Mouse (Mus musculus) midbrain, postnatal 0 days (tissue): Measurements from ENCODE around the gene Tbcb. TPM values are rescaled to one million over a fixed set of nuclear protein-coding genes. Genes with fewer than 3 reads are reported as not detected.

ENCODE experiments used
- ATAC-seq: fragments of 200-750 bp; cut with Nextera tagmentation; 2 replicates; pipeline ENCODE4 v1.8.0; 2017; ENCODE audit warnings: moderate number of reproducible peaks, mild to moderate bottlenecking, moderate TSS enrichment, moderate library complexity; ENCODE audit not compliant: low FRiP score
- DNase-seq: peaks from one replicate; pipeline ENCODE4 v3.0.0-alpha.2; 2015; ENCODE audit warnings: low spot score
- H3K27ac ChIP-seq: fragments of 300-500 bp; sonication (generic); 2 replicates; pipeline ENCODE4 v1.5.1; 2014; ENCODE audit warnings: low read depth, mild to moderate bottlenecking, low read length, mixed read lengths
- H3K27me3 ChIP-seq: fragments of 300-500 bp; sonication (generic); 2 replicates; pipeline ENCODE4 v1.6.1; 2014; ENCODE audit warnings: low read length, control low read depth, mixed read lengths; ENCODE audit not compliant: insufficient read depth
- H3K36me3 ChIP-seq: fragments of 300-500 bp; sonication (generic); 2 replicates; pipeline ENCODE4 v1.6.1; 2014; ENCODE audit warnings: low read length, control low read depth, mixed read lengths; ENCODE audit not compliant: insufficient read depth
- H3K4me1 ChIP-seq: fragments of 300-500 bp; sonication (generic); 2 replicates; pipeline ENCODE4 v1.6.1; 2014; ENCODE audit warnings: mild to moderate bottlenecking, control low read depth, antibody characterized with exemption, low read length, mixed read lengths; ENCODE audit not compliant: insufficient read depth
- H3K4me2 ChIP-seq: fragments of 300-500 bp; sonication (generic); 2 replicates; pipeline ENCODE4 v1.6.1; 2014; ENCODE audit warnings: low read depth, mild to moderate bottlenecking, low read length, mixed read lengths; ENCODE audit not compliant: poor library complexity, severe bottlenecking
- H3K4me3 ChIP-seq: fragments of 300-500 bp; sonication (generic); 2 replicates; pipeline ENCODE4 v1.5.1; 2014; ENCODE audit warnings: low read depth, mild to moderate bottlenecking, low read length, moderate library complexity
- H3K9ac ChIP-seq: fragments of 300-500 bp; sonication (generic); replicated peaks from 2 replicates; pipeline ENCODE4 v1.6.1; 2014; ENCODE audit warnings: mild to moderate bottlenecking, low read length, moderate library complexity, mixed read lengths; ENCODE audit not compliant: poor library complexity, severe bottlenecking
- H3K9me3 ChIP-seq: fragments of 300-500 bp; sonication (generic); 2 replicates; pipeline ENCODE4 v1.6.1; 2016; ENCODE audit warnings: low read length, control low read depth
- CTCF ChIP-seq: IDR thresholded peaks from 2 replicates; pipeline ENCODE4 v1.5.1; 2016; ENCODE audit warnings: antibody characterized with exemption, mild to moderate bottlenecking
- WGBS: fragments of 180-500 bp; shearing (Covaris S2); extraction: QIAGEN DNeasy Blood & Tissue Kit; methylation state at CpG from one replicate; pipeline ENCODE4 v1.1.7; 2014; 5-methylcytosine and 5-hydroxymethylcytosine counted together
- polyA plus RNA-seq: library from polyadenylated mRNA; unstranded; fragments of >200 nt; fragmentation: Nextera tagmentation; extraction: Ambion mirVana; gene quantifications from 2 replicates; pipeline ENCODE4 v1.2.1, GENCODE M21; 2015
- total RNA-seq: library from RNA; depleted of rRNA; stranded (reverse); fragments of >200 nt; gene quantifications from 2 replicates; pipeline ENCODE4 v1.2.3, GENCODE M21; 2014

The Tbcb gene
- total and polyA plus RNA-seq, 2 experiments from 2014 or later = 127 to 483 TPM

DNA sequence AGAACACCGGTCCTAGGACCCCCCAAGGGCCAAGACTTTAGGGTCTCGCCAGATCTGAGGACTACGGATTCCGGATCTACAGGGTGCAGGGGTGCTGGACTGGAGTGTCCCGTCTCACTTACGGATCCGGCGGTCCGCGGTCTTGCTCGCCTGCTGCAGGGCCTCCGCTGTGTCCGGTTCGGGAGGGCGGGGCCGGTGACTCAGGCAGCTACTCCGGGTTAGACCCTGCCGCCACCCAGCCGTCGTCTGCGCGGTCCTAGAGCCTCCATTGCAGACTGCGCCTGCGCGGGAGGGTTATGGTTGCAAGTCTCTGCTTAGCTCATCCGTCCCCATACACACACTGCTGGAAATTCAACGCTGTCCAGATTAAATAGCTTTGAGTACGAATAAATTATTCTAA lies 37.2 kb downstream of the Tbcb start:
- peak overlapping the region; percentile 75 for H3K4me3 ChIP-seq
- no peaks in the 10 kb centered on the region for H3K27me3 ChIP-seq
- H3K9me3 ChIP-seq = no peaks in the 10 kb centered on the region
- peak overlapping the region; percentile 77 for H3K27ac ChIP-seq
- peak; percentile 92 for ATAC-seq
- under 1% methylated on average over 28 of the region's 28 CpGs for WGBS
- peak; percentile 97 for DNase-seq
- H3K4me1 ChIP-seq = peaks cover 6% of the 10 kb centered on the region; the same call in 1 of the 2 replicates
- no peak for TF ChIP-seq CTCF
- peak overlapping the region; percentile 79 for H3K9ac ChIP-seq
- peak overlapping the region; percentile 53 for H3K4me2 ChIP-seq
- peaks cover 13% of the 10 kb centered on the region for H3K36me3 ChIP-seq

- Histone ChIP-seq H3K36me3 (peaks cover 15% of the 10 kb centered on the region), H3K9me3 (no peaks in the 10 kb centered on the region), H3K4me1 (peaks cover 6% of the 10 kb centered on the region; the same call in 1 of the 2 replicates), H3K4me3 (peak overlapping the region; percentile 75), H3K27ac (peak overlapping the region; percentile 77), H3K4me2 (peak overlapping the region; percentile 53), H3K27me3 (no peaks in the 10 kb centered on the region), H3K9ac (peak overlapping the region; percentile 79)
- under 1% methylated on average over 26 of the region's 26 CpGs for WGBS
- peak; percentile 63 for DNase-seq
- no peak for TF ChIP-seq CTCF
- ATAC-seq = peak; percentile 29
Observed at GRCm38 (mm10) chr7:30194101-30194831, 37.8 kb downstream of the Tbcb start.

DNA sequence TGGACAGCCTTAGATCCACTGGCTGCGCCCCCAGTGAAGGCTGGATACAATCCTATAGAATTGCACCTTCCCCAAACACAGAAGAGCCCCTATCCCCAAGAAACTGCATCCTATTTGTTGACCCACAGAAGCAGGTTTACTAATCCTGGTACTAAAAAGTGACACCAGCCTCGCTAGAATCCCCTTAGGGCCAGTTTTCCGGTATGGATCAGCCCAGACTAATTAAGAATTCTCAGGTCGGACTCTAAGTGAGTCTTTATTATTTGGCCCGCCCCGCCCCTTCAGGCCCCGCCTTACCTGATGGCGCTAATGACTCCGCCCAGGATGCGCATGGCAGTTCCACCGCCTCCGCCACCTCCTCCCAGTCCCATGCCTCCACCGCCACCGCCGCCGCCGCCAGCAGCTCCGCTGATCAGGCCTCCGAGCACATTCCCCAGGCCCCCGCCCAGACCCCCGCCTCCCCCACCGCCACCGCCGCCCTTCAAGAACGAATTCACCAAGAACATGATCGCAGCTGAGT lies 38.4 kb downstream of the Tbcb start:
- H3K4me2 ChIP-seq = peak overlapping the region; percentile 53
- peak overlapping the region; percentile 79 for H3K9ac ChIP-seq
- no peak for TF ChIP-seq CTCF
- DNase-seq (peak; percentile 82), ATAC-seq (peak; percentile 35; the same call in 1 of the 2 replicates)
- peaks cover 6% of the 10 kb centered on the region; the same call in 1 of the 2 replicates for H3K4me1 ChIP-seq
- 1% methylated on average over 25 of the region's 26 CpGs for WGBS
- peaks cover 19% of the 10 kb centered on the region for H3K36me3 ChIP-seq
- H3K9me3 ChIP-seq = no peaks in the 10 kb centered on the region
- H3K27me3 ChIP-seq = no peaks in the 10 kb centered on the region
- peak overlapping the region; percentile 77 for H3K27ac ChIP-seq
- peak overlapping the region; percentile 75 for H3K4me3 ChIP-seq

GRCm38 (mm10) chr7:30193013-30193412 lies 39.1 kb downstream of the Tbcb start:
- Histone ChIP-seq H3K4me2 (peak overlapping the region; percentile 53), H3K36me3 (peaks cover 26% of the 10 kb centered on the region), H3K4me3 (peak overlapping the region; percentile 75), H3K27ac (peak overlapping the region; percentile 77; the same call in 1 of the 2 replicates), H3K9ac (peak overlapping the region; percentile 79), H3K27me3 (no peaks in the 10 kb centered on the region), H3K4me1 (peaks cover 6% of the 10 kb centered on the region; the same call in 1 of the 2 replicates), H3K9me3 (no peaks in the 10 kb centered on the region)
- no peak for TF ChIP-seq CTCF
- DNase-seq = no peak
- 17% methylated on average over 9 of the region's 9 CpGs for WGBS
- no peak for ATAC-seq

DNA sequence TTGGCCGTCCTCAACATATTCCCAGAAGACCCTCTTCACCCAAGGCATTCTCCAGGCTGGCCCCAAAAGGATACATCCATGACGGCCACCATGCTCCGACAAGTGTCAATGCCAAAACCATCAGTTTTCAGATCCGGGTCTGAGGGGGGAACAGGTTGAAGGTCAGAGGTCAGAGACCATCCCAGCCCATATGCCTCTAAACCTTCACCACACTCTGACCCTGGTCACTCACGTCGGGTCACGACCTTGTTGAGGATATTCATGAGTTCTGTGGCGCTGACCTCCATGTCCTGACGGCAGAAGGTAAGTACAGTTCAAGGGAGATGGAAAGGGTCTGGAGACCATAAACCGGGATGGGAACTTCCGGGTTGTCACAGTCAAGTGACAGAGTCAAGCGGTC lies 40.0 kb downstream of the Tbcb start:
- Histone ChIP-seq H3K4me2 (no peak overlapping the region), H3K4me1 (peaks cover 6% of the 10 kb centered on the region; the same call in 1 of the 2 replicates), H3K36me3 (peaks cover 35% of the 10 kb centered on the region), H3K27me3 (no peaks in the 10 kb centered on the region), H3K4me3 (no peak overlapping the region), H3K9ac (no peak overlapping the region), H3K27ac (no peak overlapping the region), H3K9me3 (no peaks in the 10 kb centered on the region)
- no peak for TF ChIP-seq CTCF
- ATAC-seq (no peak), DNase-seq (no peak)
- 90% methylated on average over 12 of the region's 12 CpGs for WGBS

DNA sequence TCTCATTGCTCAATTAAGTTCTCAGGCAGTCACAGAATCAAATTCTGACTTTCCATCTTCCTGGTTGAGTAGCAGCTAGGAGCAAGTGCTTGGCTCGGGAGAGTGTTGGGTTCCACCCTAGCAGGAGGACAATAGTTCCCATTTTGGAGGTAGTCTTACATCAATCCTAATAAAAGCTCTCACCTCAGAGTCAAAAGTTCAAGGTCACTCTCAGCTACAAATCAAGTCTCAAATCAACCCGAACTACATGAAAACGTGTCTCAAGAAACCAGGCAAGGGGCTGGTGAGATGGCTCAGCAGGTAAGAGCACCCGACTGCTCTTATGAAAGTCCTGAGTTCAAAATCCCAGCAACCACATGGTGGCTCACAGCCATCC lies 43.0 kb downstream of the Tbcb start:
- Histone ChIP-seq H3K4me2 (no peak overlapping the region), H3K27me3 (no peaks in the 10 kb centered on the region), H3K36me3 (peaks cover 54% of the 10 kb centered on the region), H3K9ac (no peak overlapping the region), H3K4me1 (peaks cover 6% of the 10 kb centered on the region; the same call in 1 of the 2 replicates), H3K4me3 (no peak overlapping the region), H3K27ac (no peak overlapping the region), H3K9me3 (no peaks in the 10 kb centered on the region)
- ATAC-seq = no peak
- TF ChIP-seq CTCF = no peak
- DNase-seq = no peak
- WGBS = 87% methylated on average over 4 of the region's 4 CpGs
